Mouse (Mus musculus) midbrain, postnatal 0 days (tissue): ENCODE data around the gene Gm20517. TPM values are rescaled to one million over a fixed set of nuclear protein-coding genes. Genes with fewer than 3 reads are reported as not detected.

Experiments
- ATAC-seq: fragments of 200-750 bp; cut with Nextera tagmentation; 2 replicates; pipeline ENCODE4 v1.8.0; 2017; ENCODE audit warnings: moderate number of reproducible peaks, mild to moderate bottlenecking, moderate TSS enrichment, moderate library complexity; ENCODE audit not compliant: low FRiP score
- DNase-seq: peaks from one replicate; pipeline ENCODE4 v3.0.0-alpha.2; 2015; ENCODE audit warnings: low spot score
- H3K27ac ChIP-seq: fragments of 300-500 bp; sonication (generic); 2 replicates; pipeline ENCODE4 v1.5.1; 2014; ENCODE audit warnings: low read depth, mild to moderate bottlenecking, low read length, mixed read lengths
- H3K27me3 ChIP-seq: fragments of 300-500 bp; sonication (generic); 2 replicates; pipeline ENCODE4 v1.6.1; 2014; ENCODE audit warnings: low read length, control low read depth, mixed read lengths; ENCODE audit not compliant: insufficient read depth
- H3K36me3 ChIP-seq: fragments of 300-500 bp; sonication (generic); 2 replicates; pipeline ENCODE4 v1.6.1; 2014; ENCODE audit warnings: low read length, control low read depth, mixed read lengths; ENCODE audit not compliant: insufficient read depth
- H3K4me1 ChIP-seq: fragments of 300-500 bp; sonication (generic); 2 replicates; pipeline ENCODE4 v1.6.1; 2014; ENCODE audit warnings: mild to moderate bottlenecking, control low read depth, antibody characterized with exemption, low read length, mixed read lengths; ENCODE audit not compliant: insufficient read depth
- H3K4me2 ChIP-seq: fragments of 300-500 bp; sonication (generic); 2 replicates; pipeline ENCODE4 v1.6.1; 2014; ENCODE audit warnings: low read depth, mild to moderate bottlenecking, low read length, mixed read lengths; ENCODE audit not compliant: poor library complexity, severe bottlenecking
- H3K4me3 ChIP-seq: fragments of 300-500 bp; sonication (generic); 2 replicates; pipeline ENCODE4 v1.5.1; 2014; ENCODE audit warnings: low read depth, mild to moderate bottlenecking, low read length, moderate library complexity
- H3K9ac ChIP-seq: fragments of 300-500 bp; sonication (generic); replicated peaks from 2 replicates; pipeline ENCODE4 v1.6.1; 2014; ENCODE audit warnings: mild to moderate bottlenecking, low read length, moderate library complexity, mixed read lengths; ENCODE audit not compliant: poor library complexity, severe bottlenecking
- H3K9me3 ChIP-seq: fragments of 300-500 bp; sonication (generic); 2 replicates; pipeline ENCODE4 v1.6.1; 2016; ENCODE audit warnings: low read length, control low read depth
- CTCF ChIP-seq: IDR thresholded peaks from 2 replicates; pipeline ENCODE4 v1.5.1; 2016; ENCODE audit warnings: antibody characterized with exemption, mild to moderate bottlenecking
- WGBS: fragments of 180-500 bp; shearing (Covaris S2); extraction: QIAGEN DNeasy Blood & Tissue Kit; methylation state at CpG from one replicate; pipeline ENCODE4 v1.1.7; 2014; 5-methylcytosine and 5-hydroxymethylcytosine counted together
- polyA plus RNA-seq: library from polyadenylated mRNA; unstranded; fragments of >200 nt; fragmentation: Nextera tagmentation; extraction: Ambion mirVana; gene quantifications from 2 replicates; pipeline ENCODE4 v1.2.1, GENCODE M21; 2015
- total RNA-seq: library from RNA; depleted of rRNA; stranded (reverse); fragments of >200 nt; gene quantifications from 2 replicates; pipeline ENCODE4 v1.2.3, GENCODE M21; 2014

Gene Gm20517
- total and polyA plus RNA-seq, 2 experiments from 2014 or later: 0.96 to 3.2 TPM

GRCm38 (mm10) chr17:47580962-47581361 is 30.4 kb upstream of the Gm20517 start:
- DNase-seq: no peak
- Histone ChIP-seq H3K9ac (no peak overlapping the region), H3K4me3 (no peak overlapping the region), H3K4me2 (no peak overlapping the region), H3K27ac (no peak overlapping the region), H3K27me3 (no peaks in the 10 kb centered on the region), H3K36me3 (no peaks in the 10 kb centered on the region), H3K4me1 (no peaks in the 10 kb centered on the region), H3K9me3 (no peaks in the 10 kb centered on the region)
- WGBS: 86% methylated on average over 4 of the region's 4 CpGs
- ATAC-seq: no peak
- TF ChIP-seq CTCF: no peak

GRCm38 (mm10) chr17:47588517-47588916 is 22.9 kb upstream of the Gm20517 start:
- Histone ChIP-seq H3K27ac (no peak overlapping the region), H3K4me2 (no peak overlapping the region), H3K9ac (no peak overlapping the region), H3K27me3 (no peaks in the 10 kb centered on the region), H3K4me3 (no peak overlapping the region), H3K9me3 (no peaks in the 10 kb centered on the region), H3K4me1 (no peaks in the 10 kb centered on the region), H3K36me3 (no peaks in the 10 kb centered on the region)
- 86% methylated on average over 8 of the region's 8 CpGs for WGBS
- DNase-seq: no peak
- ATAC-seq: no peak
- TF ChIP-seq CTCF: no peak

GRCm38 (mm10) chr17:47591073-47591472 is 20.3 kb upstream of the Gm20517 start:
- Histone ChIP-seq H3K4me1 (no peaks in the 10 kb centered on the region), H3K27me3 (no peaks in the 10 kb centered on the region), H3K9ac (no peak overlapping the region), H3K9me3 (no peaks in the 10 kb centered on the region), H3K36me3 (no peaks in the 10 kb centered on the region), H3K27ac (no peak overlapping the region), H3K4me3 (no peak overlapping the region), H3K4me2 (no peak overlapping the region)
- DNase-seq (no peak), ATAC-seq (no peak)
- no peak for TF ChIP-seq CTCF
- WGBS: 88% methylated on average over 3 of the region's 3 CpGs

- no peaks in the 10 kb centered on the region for H3K4me1 ChIP-seq
- TF ChIP-seq CTCF: no peak; the same call in 1 of the 2 replicates
- H3K9ac ChIP-seq: peak overlapping the region; percentile 60
- ATAC-seq (peak; percentile 78), DNase-seq (peak; percentile 93)
- peak overlapping the region; percentile 65; the same call in 1 of the 2 replicates for H3K27ac ChIP-seq
- no peaks in the 10 kb centered on the region for H3K36me3 ChIP-seq
- under 1% methylated on average over 52 of the region's 63 CpGs for WGBS
- H3K4me2 ChIP-seq: peak overlapping the region; percentile 98
- H3K27me3 ChIP-seq: no peaks in the 10 kb centered on the region
- H3K9me3 ChIP-seq: no peaks in the 10 kb centered on the region
- peak overlapping the region; percentile 73 for H3K4me3 ChIP-seq
These were observed 18.1 kb upstream of the Gm20517 start for GRCm38 (mm10) chr17:47593215-47593853.

GRCm38 (mm10) chr17:47593854-47594182 is 17.6 kb upstream of the Gm20517 start:
- Histone ChIP-seq H3K4me3 (peak overlapping the region; percentile 73), H3K27ac (peak overlapping the region; percentile 65), H3K27me3 (no peaks in the 10 kb centered on the region), H3K9me3 (no peaks in the 10 kb centered on the region), H3K36me3 (no peaks in the 10 kb centered on the region), H3K4me2 (peak overlapping the region; percentile 98), H3K4me1 (no peaks in the 10 kb centered on the region), H3K9ac (peak overlapping the region; percentile 60)
- ATAC-seq (no peak), DNase-seq (no peak)
- TF ChIP-seq CTCF: no peak
- WGBS: under 1% methylated on average over 13 of the region's 13 CpGs

- no peak for TF ChIP-seq CTCF
- ATAC-seq: no peak
- WGBS: under 1% methylated on average over 42 of the region's 43 CpGs
These were observed 17.0 kb upstream of the Gm20517 start for GRCm38 (mm10) chr17:47594183-47594968.

More at GRCm38 (mm10) chr17:47594183-47594968, 17.0 kb upstream of the Gm20517 start:
- Histone ChIP-seq H3K27me3 (no peaks in the 10 kb centered on the region), H3K9ac (peak overlapping the region; percentile 60), H3K9me3 (no peaks in the 10 kb centered on the region), H3K4me1 (no peaks in the 10 kb centered on the region), H3K4me3 (peak overlapping the region; percentile 73), H3K36me3 (no peaks in the 10 kb centered on the region), H3K4me2 (peak overlapping the region; percentile 98), H3K27ac (peak overlapping the region; percentile 65)
- peak; percentile 22 for DNase-seq
